Mouse (Mus musculus) intestine, embryonic 16.5 days (tissue): ENCODE results near the gene Myd88. TPM values are rescaled to one million over a fixed set of nuclear protein-coding genes. Genes with fewer than 3 reads are reported as not detected.

Experiments
- ATAC-seq: fragments of 200-750 bp; cut with Nextera tagmentation; 2 replicates; pipeline ENCODE4 v1.8.0; 2017; ENCODE audit warnings: moderate TSS enrichment, moderate library complexity
- H3K27ac ChIP-seq: fragments of 300-500 bp; sonication (generic); 2 replicates; pipeline ENCODE4 v1.5.1; 2014; ENCODE audit warnings: mild to moderate bottlenecking, low read length
- H3K27me3 ChIP-seq: fragments of 300-500 bp; sonication (generic); replicated peaks from 2 replicates; pipeline ENCODE4 v1.6.1; 2014; ENCODE audit warnings: low read length, control low read depth, mixed read lengths; ENCODE audit not compliant: control insufficient read depth, insufficient read depth
- H3K36me3 ChIP-seq: fragments of 300-500 bp; sonication (generic); 2 replicates; pipeline ENCODE4 v1.6.1; 2014; ENCODE audit warnings: low read length, control low read depth; ENCODE audit not compliant: control insufficient read depth, insufficient read depth
- H3K4me1 ChIP-seq: fragments of 300-500 bp; sonication (generic); 2 replicates; pipeline ENCODE4 v1.6.1; 2014; ENCODE audit warnings: low read length, control low read depth, mixed read lengths; ENCODE audit not compliant: control insufficient read depth, insufficient read depth
- H3K4me2 ChIP-seq: fragments of 300-500 bp; sonication (generic); 2 replicates; pipeline ENCODE4 v1.6.1; 2014; ENCODE audit warnings: low read depth, low read length, control low read depth
- H3K4me3 ChIP-seq: fragments of 300-500 bp; sonication (generic); 2 replicates; pipeline ENCODE4 v1.5.1; 2014; ENCODE audit warnings: mild to moderate bottlenecking, low read length
- H3K9ac ChIP-seq: fragments of 300-500 bp; sonication (generic); 2 replicates; pipeline ENCODE4 v1.6.1; 2014; ENCODE audit warnings: low read depth, low read length
- H3K9me3 ChIP-seq: fragments of 300-500 bp; sonication (generic); 2 replicates; pipeline ENCODE4 v1.6.1; 2016; ENCODE audit warnings: low read length, control low read depth; ENCODE audit not compliant: control insufficient read depth
- WGBS: fragments of 180-500 bp; shearing (Covaris S2); extraction: QIAGEN DNeasy Blood & Tissue Kit; methylation state at CpG from one replicate; pipeline ENCODE4 v1.1.7; 2014; 5-methylcytosine and 5-hydroxymethylcytosine counted together
- polyA plus RNA-seq: library from polyadenylated mRNA; unstranded; fragments of >200 nt; fragmentation: Nextera tagmentation; extraction: Ambion mirVana; gene quantifications from 2 replicates; pipeline ENCODE4 v1.2.1, GENCODE M21; 2015

Gene Myd88
- polyA plus RNA-seq, 1 experiment from 2014 or later, result 36.3 TPM

- peak; percentile 59 for ATAC-seq
- 0 out of 2 replicates have a peak, but pooled peaks cover 4% of the 10 kb centered on the region for H3K36me3 ChIP-seq
- no peaks in the 10 kb centered on the region for H3K9me3 ChIP-seq
- no peaks in the 10 kb centered on the region for H3K27me3 ChIP-seq
- no peak overlapping the region for H3K4me3 ChIP-seq
- WGBS, result 83% methylated on average over 3 of the region's 3 CpGs
- H3K4me2 ChIP-seq, result no peak overlapping the region
- no peak overlapping the region for H3K27ac ChIP-seq
- no peaks in the 10 kb centered on the region for H3K4me1 ChIP-seq
- H3K9ac ChIP-seq, result no peak overlapping the region
Measured at GRCm38 (mm10) chr9:119368367-119368766, 27.2 kb upstream of the Myd88 start.

- Histone ChIP-seq H3K4me1 (no peaks in the 10 kb centered on the region), H3K9ac (no peak within 1 kb of the TSS)
Measured at GRCm38 (mm10) chr9:119365284-119365683, 24.1 kb upstream of the Myd88 start, which contains the start of gene Slc22a14. TSS of gene Slc22a14 (minus strand) at chr9:119365553.

GRCm38 (mm10) chr9:119363229-119363628 is 22.0 kb upstream of the Myd88 start:
- H3K9me3 ChIP-seq, result no peaks in the 10 kb centered on the region
- ATAC-seq, result peak; percentile 84
- H3K4me3 ChIP-seq, result no peak overlapping the region
- WGBS, result 64% methylated on average over 12 of the region's 12 CpGs
- H3K9ac ChIP-seq, result no peak overlapping the region
- no peaks in the 10 kb centered on the region for H3K36me3 ChIP-seq
- H3K27me3 ChIP-seq, result no peaks in the 10 kb centered on the region
- 0 out of 2 replicates have a peak, but pooled peaks cover 2% of the 10 kb centered on the region for H3K4me1 ChIP-seq
- peak overlapping the region; percentile 54; the same call in 1 of the 2 replicates for H3K27ac ChIP-seq
- H3K4me2 ChIP-seq, result no peak overlapping the region

More at GRCm38 (mm10) chr9:119365284-119365683, 24.1 kb upstream of the Myd88 start, which contains the start of gene Slc22a14:
- Histone ChIP-seq H3K36me3 (0 out of 2 replicates have a peak, but pooled peaks cover 4% of the 10 kb centered on the region), H3K4me3 (no peak within 1 kb of the TSS), H3K27me3 (no peaks in the 10 kb centered on the region), H3K27ac (no peak within 1 kb of the TSS), H3K4me2 (no peak within 1 kb of the TSS), H3K9me3 (no peaks in the 10 kb centered on the region)
- ATAC-seq, result no peak
- WGBS, result 69% methylated on average over 7 of the region's 7 CpGs

- H3K27ac ChIP-seq, result no peak overlapping the region
- no peak overlapping the region for H3K4me3 ChIP-seq
- no peak overlapping the region for H3K9ac ChIP-seq
- H3K4me1 ChIP-seq, result 0 out of 2 replicates have a peak, but pooled peaks cover 5% of the 10 kb centered on the region
- no peaks in the 10 kb centered on the region; the same call in 1 of the 2 replicates for H3K27me3 ChIP-seq
- no peak overlapping the region for H3K4me2 ChIP-seq
- H3K36me3 ChIP-seq, result no peaks in the 10 kb centered on the region
- 93% methylated on average over 5 of the region's 5 CpGs for WGBS
- H3K9me3 ChIP-seq, result no peaks in the 10 kb centered on the region
- no peak for ATAC-seq
Measured at GRCm38 (mm10) chr9:119361416-119361815, 20.2 kb upstream of the Myd88 start.

- Histone ChIP-seq H3K27me3 (no peaks in the 10 kb centered on the region; the same call in 1 of the 2 replicates), H3K36me3 (no peaks in the 10 kb centered on the region), H3K4me2 (peak overlapping the region; percentile 90), H3K9ac (peak overlapping the region; percentile 80), H3K9me3 (no peaks in the 10 kb centered on the region), H3K4me3 (peak overlapping the region; percentile 74), H3K27ac (no peak overlapping the region), H3K4me1 (0 out of 2 replicates have a peak, but pooled peaks cover 5% of the 10 kb centered on the region)
- WGBS, result 30% methylated on average over 9 of the region's 9 CpGs
- ATAC-seq, result peak; percentile 5; the same call in 1 of the 2 replicates
Measured at GRCm38 (mm10) chr9:119358058-119358429, 16.8 kb upstream of the Myd88 start.

GRCm38 (mm10) chr9:119357331-119358057 is 16.3 kb upstream of the Myd88 start, which contains the start of gene Xylb:
TSS of gene Xylb (plus strand) at chr9:119357381.
- no peak within 1 kb of the TSS for H3K27ac ChIP-seq
- 3% methylated on average over 64 of the region's 65 CpGs for WGBS

GRCm38 (mm10) chr9:119355943-119356342 is 14.7 kb upstream of the Myd88 start:
- WGBS, result 76% methylated on average over 6 of the region's 6 CpGs
- no peak for ATAC-seq

More at GRCm38 (mm10) chr9:119357331-119358057, 16.3 kb upstream of the Myd88 start, which contains the start of gene Xylb:
- Histone ChIP-seq H3K36me3 (no peaks in the 10 kb centered on the region), H3K9me3 (no peaks in the 10 kb centered on the region), H3K27me3 (no peaks in the 10 kb centered on the region; the same call in 1 of the 2 replicates), H3K4me3 (peak within 1 kb of the TSS; percentile 74), H3K4me2 (peak within 1 kb of the TSS; percentile 90), H3K9ac (peak within 1 kb of the TSS; percentile 80), H3K4me1 (0 out of 2 replicates have a peak, but pooled peaks cover 5% of the 10 kb centered on the region)
- ATAC-seq, result peak; percentile 95

GRCm38 (mm10) chr9:119353926-119354325 is 12.7 kb upstream of the Myd88 start:
- no peak overlapping the region for H3K9ac ChIP-seq
- no peaks in the 10 kb centered on the region for H3K9me3 ChIP-seq
- no peak overlapping the region for H3K4me3 ChIP-seq
- 0 out of 2 replicates have a peak, but pooled peaks cover 5% of the 10 kb centered on the region for H3K4me1 ChIP-seq
- H3K27ac ChIP-seq, result no peak overlapping the region
- no peak for ATAC-seq
- no peaks in the 10 kb centered on the region; the same call in 1 of the 2 replicates for H3K27me3 ChIP-seq
- no peak overlapping the region for H3K4me2 ChIP-seq
- 65% methylated on average over 6 of the region's 6 CpGs for WGBS
- H3K36me3 ChIP-seq, result peaks cover 5% of the 10 kb centered on the region

More at GRCm38 (mm10) chr9:119355943-119356342, 14.7 kb upstream of the Myd88 start:
- no peaks in the 10 kb centered on the region for H3K9me3 ChIP-seq
- H3K4me2 ChIP-seq, result no peak overlapping the region
- no peak overlapping the region for H3K27ac ChIP-seq
- H3K4me3 ChIP-seq, result no peak overlapping the region
- no peaks in the 10 kb centered on the region; the same call in 1 of the 2 replicates for H3K27me3 ChIP-seq
- H3K9ac ChIP-seq, result no peak overlapping the region
- 0 out of 2 replicates have a peak, but pooled peaks cover 5% of the 10 kb centered on the region for H3K4me1 ChIP-seq
- H3K36me3 ChIP-seq, result peaks cover 5% of the 10 kb centered on the region

GRCm38 (mm10) chr9:119352060-119352459 is 10.8 kb upstream of the Myd88 start:
- H3K36me3 ChIP-seq, result peaks cover 8% of the 10 kb centered on the region
- WGBS, result 25% methylated on average over 4 of the region's 4 CpGs
- no peaks in the 10 kb centered on the region for H3K27me3 ChIP-seq
- no peak overlapping the region for H3K9ac ChIP-seq
- peak; percentile 76 for ATAC-seq
- H3K9me3 ChIP-seq, result no peaks in the 10 kb centered on the region
- H3K4me1 ChIP-seq, result no peaks in the 10 kb centered on the region
- H3K4me2 ChIP-seq, result no peak overlapping the region
- H3K4me3 ChIP-seq, result no peak overlapping the region
- no peak overlapping the region for H3K27ac ChIP-seq
